Mouse (Mus musculus) E14TG2a.4 (cell line): Measurements from ENCODE around the gene Il6ra.

Experiments
- H3K27me3 ChIP-seq: 2 replicates; pipeline ENCODE4 v1.6.1; 2014; ENCODE audit warnings: low read length, control low read depth; ENCODE audit not compliant: insufficient read depth
- H3K36me3 ChIP-seq: 2 replicates; pipeline ENCODE4 v1.6.1; 2014; ENCODE audit warnings: low read length, control low read depth; ENCODE audit not compliant: insufficient read depth
- H3K4me1 ChIP-seq: replicated peaks from 2 replicates; pipeline ENCODE4 v1.6.1; 2014; ENCODE audit warnings: low read depth, low read length, control low read depth
- H3K4me3 ChIP-seq: replicated peaks from 2 replicates; pipeline ENCODE4 v1.5.1; 2014; ENCODE audit warnings: mild to moderate bottlenecking, low read length
- H3K9me3 ChIP-seq: 2 replicates; pipeline ENCODE4 v1.6.1; 2014; ENCODE audit warnings: low read length, control low read depth
- CTCF ChIP-seq: conservative IDR thresholded peaks from 2 replicates; pipeline ENCODE4 v1.5.1; 2014; ENCODE audit warnings: low read length
- NANOG ChIP-seq: IDR thresholded peaks from 2 replicates; pipeline ENCODE4 v1.6.1; 2014; ENCODE audit warnings: borderline replicate concordance, low read length, mixed read lengths
- POU5F1 ChIP-seq: IDR thresholded peaks from 2 replicates; pipeline ENCODE4 v1.6.1; 2014; ENCODE audit warnings: low read length, borderline replicate concordance

The Il6ra gene

DNA sequence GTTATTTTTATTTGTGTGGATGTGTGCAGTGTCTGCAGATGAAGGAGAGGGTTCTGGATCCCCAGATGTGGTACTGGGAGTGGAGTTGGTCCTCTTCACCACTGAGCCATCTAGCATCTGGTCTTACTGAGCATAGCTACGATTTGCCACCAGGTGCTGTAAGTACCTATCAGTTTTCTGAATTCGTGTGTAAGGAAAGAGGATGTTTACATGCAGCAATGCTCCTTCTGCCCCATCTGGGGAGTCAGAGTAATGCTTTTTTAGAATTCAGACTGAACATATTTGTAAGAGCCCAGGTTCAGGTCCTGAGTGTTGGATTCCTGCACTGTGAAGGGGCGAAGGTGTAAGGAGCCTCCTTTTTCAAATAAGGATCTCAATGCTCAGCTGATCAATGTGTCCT, 53.1 kb downstream of the Il6ra start:
- H3K36me3 ChIP-seq, result peaks cover 1% of the 10 kb centered on the region
- TF ChIP-seq NANOG (no peak), POU5F1 (no peak), CTCF (no peak)
- no peak overlapping the region for H3K4me3 ChIP-seq

GRCm38 (mm10) chr3:89858888-89859287, 54.1 kb downstream of the Il6ra start:
- Histone ChIP-seq H3K36me3 (peaks cover 6% of the 10 kb centered on the region), H3K27me3 (no peaks in the 10 kb centered on the region), H3K4me1 (peaks cover 47% of the 10 kb centered on the region), H3K9me3 (no peaks in the 10 kb centered on the region), H3K4me3 (no peak overlapping the region)
- TF ChIP-seq POU5F1, result no peak
- no peak for TF ChIP-seq CTCF
- TF ChIP-seq NANOG, result no peak

More for the DNA sequence above, 53.1 kb downstream of the Il6ra start:
- Histone ChIP-seq H3K4me1 (peaks cover 47% of the 10 kb centered on the region), H3K27me3 (no peaks in the 10 kb centered on the region), H3K9me3 (no peaks in the 10 kb centered on the region)

DNA sequence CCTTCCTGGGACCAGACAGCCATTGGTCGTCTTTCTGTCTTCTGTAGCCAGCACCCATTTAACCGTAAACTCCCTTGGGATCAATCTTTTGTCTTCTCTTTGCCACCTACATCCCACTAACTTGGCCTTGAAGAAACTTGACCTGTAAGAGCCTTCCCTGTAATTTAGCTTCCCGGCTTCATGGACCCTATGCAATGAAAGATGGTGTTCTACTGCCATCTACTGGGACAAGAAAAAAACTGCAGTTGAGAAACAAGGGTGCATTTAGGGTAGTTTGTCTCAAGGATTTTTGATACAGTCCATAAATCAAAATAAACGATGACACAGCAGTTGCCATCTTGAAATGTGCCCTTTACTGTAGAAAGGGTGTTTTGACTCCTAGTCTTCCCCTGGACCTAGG, 54.9 kb downstream of the Il6ra start:
- H3K27me3 ChIP-seq, result no peaks in the 10 kb centered on the region
- TF ChIP-seq POU5F1, result no peak
- TF ChIP-seq NANOG, result no peak
- TF ChIP-seq CTCF, result peak; percentile 72
- no peak overlapping the region for H3K4me3 ChIP-seq
- H3K36me3 ChIP-seq, result peaks cover 6% of the 10 kb centered on the region
- H3K4me1 ChIP-seq, result peaks cover 47% of the 10 kb centered on the region
- no peaks in the 10 kb centered on the region for H3K9me3 ChIP-seq

DNA sequence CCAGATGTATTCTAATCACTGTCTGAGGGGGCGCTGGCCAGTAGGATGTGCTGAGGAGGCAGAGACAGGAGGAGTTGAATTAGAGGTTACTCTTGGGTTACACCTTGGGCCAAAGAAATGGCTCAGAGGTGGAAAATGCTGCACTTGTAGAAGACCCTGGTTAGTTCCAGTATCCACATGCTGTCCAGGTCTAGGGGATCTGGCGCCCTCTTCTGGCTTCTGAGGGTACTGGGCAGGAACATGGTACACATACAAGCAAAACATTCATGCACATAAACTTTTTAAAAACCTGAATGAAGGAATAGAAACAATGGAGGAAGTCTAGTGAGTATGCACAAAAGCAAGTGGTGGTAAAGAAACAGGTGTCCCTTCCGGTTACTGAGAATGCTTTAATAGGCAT, 55.6 kb downstream of the Il6ra start:
- H3K9me3 ChIP-seq, result no peaks in the 10 kb centered on the region
- H3K36me3 ChIP-seq, result peaks cover 6% of the 10 kb centered on the region
- TF ChIP-seq NANOG (no peak), CTCF (peak; percentile 97), POU5F1 (no peak)
- H3K27me3 ChIP-seq, result no peaks in the 10 kb centered on the region
- H3K4me1 ChIP-seq, result peaks cover 48% of the 10 kb centered on the region
- no peak overlapping the region for H3K4me3 ChIP-seq

DNA sequence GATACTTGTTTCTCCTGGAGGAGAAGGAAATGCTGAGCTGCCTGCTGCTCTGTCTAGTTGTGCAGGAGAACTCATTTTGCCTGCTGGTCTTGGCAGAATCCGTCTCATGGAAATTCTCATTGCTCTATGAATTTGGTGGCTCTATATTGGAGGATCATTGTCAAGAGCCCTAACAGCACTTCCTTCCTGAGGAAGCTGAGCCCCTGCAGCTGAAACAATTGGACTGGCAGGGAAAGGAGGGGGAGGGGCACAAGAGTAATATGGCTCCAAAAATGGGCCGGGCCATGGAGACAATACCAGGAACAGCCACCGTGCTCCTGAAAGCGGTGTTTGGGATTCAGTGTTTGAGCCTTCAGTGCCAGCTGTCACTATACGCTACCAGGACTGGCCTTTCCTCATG, 59.2 kb downstream of the Il6ra start:
- 0 out of 2 replicates have a peak overlapping the region, but pooled peaks have one; percentile 7 for H3K4me3 ChIP-seq
- H3K36me3 ChIP-seq, result peaks cover 6% of the 10 kb centered on the region
- TF ChIP-seq CTCF (no peak), NANOG (no peak), POU5F1 (no peak)
- no peaks in the 10 kb centered on the region for H3K27me3 ChIP-seq
- H3K9me3 ChIP-seq, result no peaks in the 10 kb centered on the region
- H3K4me1 ChIP-seq, result peaks cover 42% of the 10 kb centered on the region

GRCm38 (mm10) chr3:89848083-89848482, 64.9 kb downstream of the Il6ra start:
- Histone ChIP-seq H3K9me3 (no peaks in the 10 kb centered on the region), H3K36me3 (no peaks in the 10 kb centered on the region), H3K4me1 (peaks cover 50% of the 10 kb centered on the region), H3K27me3 (no peaks in the 10 kb centered on the region), H3K4me3 (no peak overlapping the region)
- TF ChIP-seq POU5F1 (no peak), NANOG (no peak), CTCF (no peak)

DNA sequence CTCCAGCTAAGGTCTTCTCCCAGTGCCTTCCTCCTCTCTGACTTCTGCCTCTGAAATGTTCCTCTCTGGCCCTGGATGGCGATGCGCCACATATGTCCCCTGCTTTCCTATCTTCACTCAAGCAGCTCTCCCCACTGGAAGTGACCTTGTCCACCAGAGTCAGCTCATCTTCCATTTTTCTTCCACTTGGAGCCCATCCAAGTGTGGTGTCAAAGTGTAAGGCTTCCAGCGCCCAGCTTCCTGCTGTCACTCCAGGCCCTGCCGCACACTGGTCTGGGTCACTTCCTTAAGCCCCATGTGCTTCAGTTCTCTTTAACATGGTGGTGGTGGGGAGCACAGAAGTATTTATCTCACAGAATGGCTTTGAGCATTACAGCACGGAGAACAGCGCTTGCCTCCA, 65.4 kb downstream of the Il6ra start:
- TF ChIP-seq POU5F1 (no peak), CTCF (no peak), NANOG (no peak)
- Histone ChIP-seq H3K27me3 (no peaks in the 10 kb centered on the region), H3K36me3 (no peaks in the 10 kb centered on the region), H3K4me3 (no peak overlapping the region), H3K4me1 (peaks cover 54% of the 10 kb centered on the region), H3K9me3 (no peaks in the 10 kb centered on the region)

GRCm38 (mm10) chr3:89847126-89847525, 65.9 kb downstream of the Il6ra start:
- Histone ChIP-seq H3K4me3 (no peak overlapping the region), H3K36me3 (no peaks in the 10 kb centered on the region), H3K4me1 (peaks cover 52% of the 10 kb centered on the region), H3K27me3 (no peaks in the 10 kb centered on the region), H3K9me3 (no peaks in the 10 kb centered on the region)
- TF ChIP-seq CTCF (peak; percentile 25), POU5F1 (no peak)

- H3K4me1 ChIP-seq, result peaks cover 57% of the 10 kb centered on the region
- H3K27me3 ChIP-seq, result no peaks in the 10 kb centered on the region
- no peak for TF ChIP-seq CTCF
- TF ChIP-seq POU5F1, result no peak
- H3K9me3 ChIP-seq, result no peaks in the 10 kb centered on the region
- H3K36me3 ChIP-seq, result no peaks in the 10 kb centered on the region
- H3K4me3 ChIP-seq, result no peak overlapping the region
Measured at GRCm38 (mm10) chr3:89845814-89846213, 67.2 kb downstream of the Il6ra start.
